Mouse (Mus musculus) heart, embryonic 15.5 days (tissue): Measurements from ENCODE around the gene Dlg3. TPM values are rescaled to one million over a fixed set of nuclear protein-coding genes. Genes with fewer than 3 reads are reported as not detected.

Experiments
- polyA plus RNA-seq: library from polyadenylated mRNA; unstranded; fragments of >200 nt; fragmentation: Nextera tagmentation; extraction: Ambion mirVana; gene quantifications from 2 replicates; pipeline ENCODE4 v1.2.1, GENCODE M21; 2015

The Dlg3 gene
- polyA plus RNA-seq, 1 experiment from 2014 or later: 1.3 TPM

Other genes with a start within 250 kb of the Dlg3 start
- gene Dgat2l6, start 242.9 kb upstream of the Dlg3 start, polyA plus RNA-seq: not detected in 2 replicates
- gene Awat1, start 195.5 kb upstream of the Dlg3 start, polyA plus RNA-seq: not detected in 2 replicates
- gene P2ry4, start 172.9 kb upstream of the Dlg3 start, polyA plus RNA-seq: 0.03 TPM in 1 of 2 replicates, not detected in the other
- gene Arr3, start 162.2 kb upstream of the Dlg3 start, polyA plus RNA-seq: 1.0 and 1.4 TPM in 2 replicates
- gene Kif4, start 142.0 kb upstream of the Dlg3 start, polyA plus RNA-seq: 18.9 and 21.5 TPM in 2 replicates
- gene Pdzd11, start 141.2 kb upstream of the Dlg3 start, polyA plus RNA-seq: 83.5 TPM in 2 replicates
- 1.0 and 1.4 TPM in 2 replicates for gene Gdpd2, start 37.8 kb upstream of the Dlg3 start, polyA plus RNA-seq